Mouse (Mus musculus) right cerebral cortex, postnatal 36 days (tissue): ENCODE results near the gene Zc3h14.

Experiments
- DNase-seq, 2 experiments: peaks; one replicate each; pipeline ENCODE4 v3.0.0; 2022; ENCODE audit warnings: low spot score in 2 of 2, mixed read lengths in 1 of 2

Zc3h14 gene

GRCm38 (mm10) chr12:98737801-98738350 is 8.9 kb upstream of the Zc3h14 start:
- DNase-seq: no peak

DNA sequence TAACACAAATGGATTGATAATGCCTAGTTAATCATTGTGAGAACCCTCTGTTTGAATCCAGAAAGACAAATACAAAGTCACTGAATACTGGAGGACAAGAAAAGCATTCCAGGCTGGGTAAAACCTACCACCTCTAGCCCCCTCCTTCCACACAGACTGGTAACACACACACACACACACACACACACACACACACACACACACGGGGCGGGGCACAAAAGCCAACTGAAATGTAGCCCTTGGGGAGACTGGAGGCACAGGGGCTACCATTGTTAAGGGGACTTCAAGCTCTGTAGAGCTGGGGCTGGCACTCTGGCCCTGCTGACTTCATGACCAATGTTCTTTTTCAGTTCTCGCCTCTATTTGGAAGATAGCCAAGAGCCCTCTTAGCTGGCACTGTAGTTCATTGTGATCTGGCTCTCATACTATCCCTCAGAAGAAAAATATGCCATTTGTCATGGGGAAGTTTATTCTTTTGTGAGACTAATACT is 5.7 kb upstream of the Zc3h14 start:
- DNase-seq: no peak

- DNase-seq: no peak
Observed at GRCm38 (mm10) chr12:98745626-98746025, 1.1 kb upstream of the Zc3h14 start.

DNA sequence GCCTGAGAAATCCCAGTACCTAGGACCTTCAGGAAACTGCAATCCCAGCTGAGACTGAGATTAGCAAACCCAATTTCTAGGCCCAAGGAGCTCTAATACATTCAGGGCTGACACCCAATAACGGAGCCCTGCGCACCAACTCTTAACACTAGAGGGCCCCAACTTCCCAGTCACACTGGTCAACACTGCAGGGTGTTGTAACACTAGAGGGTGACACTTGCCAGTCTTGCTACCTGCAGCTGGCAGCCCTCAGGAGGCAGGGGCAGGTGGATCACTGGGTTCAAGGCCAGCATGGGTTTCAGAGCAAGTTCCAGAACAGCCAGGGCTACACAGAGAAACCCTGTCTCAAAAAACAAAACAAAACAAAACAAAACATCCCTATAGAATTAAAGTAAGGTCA is 633 bp upstream of the Zc3h14 start:
- DNase-seq: no peak

- no peak for DNase-seq
Observed at GRCm38 (mm10) chr12:98747380-98747753, 603 bp downstream of the Zc3h14 start.

- DNase-seq: no peak
Observed at GRCm38 (mm10) chr12:98757636-98758035, 10.9 kb downstream of the Zc3h14 start.

DNA sequence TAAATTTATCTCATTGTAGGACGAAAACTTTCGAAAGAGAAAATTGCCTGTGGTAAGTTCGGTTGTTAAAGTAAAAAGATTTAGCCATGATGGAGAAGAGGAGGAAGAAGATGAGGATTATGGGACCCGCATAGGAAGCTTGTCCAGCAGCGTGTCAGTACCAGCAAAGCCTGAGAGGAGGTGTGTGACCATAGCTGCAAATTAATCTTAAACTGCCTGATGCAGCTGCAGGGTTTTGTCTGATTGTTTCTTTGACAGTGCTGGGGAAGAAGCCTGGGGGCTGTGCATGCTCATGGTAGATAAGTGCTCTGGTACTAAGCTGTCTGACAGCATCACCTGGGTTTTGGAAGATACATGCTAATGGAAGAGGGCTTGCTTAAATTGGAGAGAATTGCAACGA is 12.9 kb downstream of the Zc3h14 start:
- no peak for DNase-seq

DNA sequence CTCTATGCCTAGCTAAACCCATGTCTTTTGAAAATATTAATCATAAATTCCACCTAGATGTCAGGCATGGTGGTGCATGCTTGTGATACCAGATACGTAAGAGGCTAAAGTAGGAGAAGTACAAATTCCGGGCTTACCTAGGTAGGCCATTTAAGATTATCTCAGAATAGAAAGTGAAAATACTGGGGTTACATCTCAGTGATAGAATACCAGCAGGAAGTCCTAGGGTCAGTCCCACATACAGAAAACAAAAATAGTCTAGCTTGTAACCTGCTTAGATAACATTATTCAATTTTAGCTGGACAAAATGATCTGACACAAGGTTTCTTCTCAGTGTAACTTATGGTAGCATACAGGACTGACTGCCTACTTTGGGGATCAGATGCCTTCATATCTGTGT is 19.5 kb downstream of the Zc3h14 start:
- no peak for DNase-seq

DNA sequence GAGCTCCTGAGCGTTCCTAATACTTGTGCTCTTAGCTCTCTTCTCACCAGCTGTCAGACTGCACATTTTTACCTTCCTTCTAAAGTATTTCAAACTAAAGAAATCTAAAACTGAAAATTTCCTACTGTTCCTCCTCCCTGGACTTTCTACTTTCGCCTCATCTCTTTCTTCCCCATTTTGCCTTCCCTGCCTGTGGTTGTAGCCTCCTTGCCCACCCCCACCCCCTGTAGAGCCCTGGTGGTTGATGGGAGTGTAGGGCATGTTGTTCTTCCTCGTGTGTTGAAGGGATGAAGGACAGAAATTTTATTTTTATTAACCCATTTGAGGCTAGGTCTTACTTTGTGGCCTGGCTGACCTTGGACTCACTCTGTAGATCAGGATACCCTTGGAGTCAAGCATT is 30.7 kb downstream of the Zc3h14 start:
- no peak for DNase-seq

DNA sequence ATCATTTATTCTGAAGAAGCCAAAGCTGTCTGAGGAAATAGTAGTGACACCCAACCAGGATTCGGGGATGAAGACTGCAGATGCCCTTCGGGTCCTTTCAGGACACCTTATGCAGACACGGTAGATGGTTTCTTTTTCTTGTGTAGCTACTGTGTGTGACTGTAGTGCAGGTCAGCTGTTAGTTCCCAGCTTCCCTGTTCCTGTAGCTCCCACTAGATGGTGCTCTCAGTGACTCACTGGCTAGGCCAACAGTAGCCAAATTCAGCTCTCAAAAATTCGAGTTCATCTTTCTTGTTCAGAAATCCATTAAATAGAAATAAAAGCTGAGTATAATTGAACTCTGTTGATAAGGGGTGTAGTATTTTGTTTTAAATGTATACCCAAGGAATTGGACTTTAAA is 32.4 kb downstream of the Zc3h14 start:
- no peak for DNase-seq

GRCm38 (mm10) chr12:98784251-98784650 is 37.5 kb downstream of the Zc3h14 start:
- DNase-seq: no peak

- DNase-seq: no peak
Observed at GRCm38 (mm10) chr12:98795731-98796318, 49.1 kb downstream of the Zc3h14 start.

DNA sequence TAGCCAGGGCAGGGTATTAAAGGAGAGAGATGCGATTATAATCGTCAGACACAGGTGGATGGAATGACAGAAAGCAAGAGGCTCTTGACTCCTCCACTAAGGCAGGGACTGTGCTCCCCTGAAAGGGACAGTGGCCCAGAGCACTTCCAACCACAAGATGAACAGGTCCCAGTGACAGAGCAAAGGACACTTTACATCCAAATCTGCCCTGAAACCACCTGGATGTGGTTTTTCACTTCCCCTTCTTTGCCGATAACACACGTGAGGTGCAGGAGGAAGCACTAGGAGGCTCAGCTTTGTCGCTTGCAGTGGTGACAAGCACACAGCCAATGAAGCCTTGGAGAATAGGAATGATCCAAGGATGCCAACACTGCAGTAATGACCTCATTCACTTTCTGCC is 53.6 kb downstream of the Zc3h14 start:
- DNase-seq: no peak

DNA sequence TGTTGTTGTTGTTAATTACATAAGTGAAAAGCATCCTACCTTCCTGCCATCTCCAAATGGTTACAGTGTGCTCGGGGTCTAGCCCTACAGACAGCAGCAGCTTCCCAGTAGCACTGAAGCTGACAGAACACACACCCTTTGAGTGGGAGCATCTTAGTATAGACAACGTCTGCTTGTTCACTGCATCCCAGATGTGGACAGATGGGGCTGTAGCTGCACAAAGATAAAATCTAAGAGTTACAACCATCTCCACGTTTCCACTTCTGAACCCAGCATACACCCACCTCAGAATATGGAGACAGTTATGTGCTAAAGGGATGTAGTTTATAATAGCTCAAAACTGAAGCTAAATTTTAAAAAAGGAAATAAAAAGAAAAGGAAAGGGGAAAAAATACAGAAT is 55.5 kb downstream of the Zc3h14 start:
- no peak for DNase-seq

DNA sequence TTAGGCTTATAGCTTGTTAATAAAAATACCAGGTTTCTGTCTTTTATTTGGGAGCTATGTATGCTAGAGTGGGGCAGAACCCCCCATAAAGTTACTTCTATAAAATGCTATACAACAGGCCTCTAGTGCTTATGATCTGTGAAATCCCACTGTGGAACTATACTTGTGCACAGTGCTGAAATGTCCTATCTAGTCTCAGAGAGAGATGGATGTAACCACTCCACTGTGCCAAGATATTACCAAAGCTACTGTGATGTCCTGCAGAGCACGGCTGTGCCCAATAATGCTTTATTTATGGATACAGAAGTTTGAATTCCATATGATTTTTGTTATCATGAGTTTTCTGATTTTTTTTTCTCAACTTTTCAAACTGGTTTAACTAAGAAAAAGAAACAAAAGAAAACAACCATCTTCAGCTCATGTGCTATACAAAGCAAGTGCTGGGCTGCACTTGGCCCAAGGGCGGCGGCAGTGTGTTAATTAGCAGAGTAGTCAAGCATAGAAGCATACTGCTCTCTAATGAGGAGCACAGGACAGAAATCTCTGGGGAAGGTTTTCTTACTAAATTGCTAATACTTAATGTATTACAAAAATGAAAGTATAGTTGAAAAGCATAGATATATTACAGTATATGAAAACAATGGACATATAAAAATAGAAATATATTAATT is 57.4 kb downstream of the Zc3h14 start:
- no peak for DNase-seq

DNA sequence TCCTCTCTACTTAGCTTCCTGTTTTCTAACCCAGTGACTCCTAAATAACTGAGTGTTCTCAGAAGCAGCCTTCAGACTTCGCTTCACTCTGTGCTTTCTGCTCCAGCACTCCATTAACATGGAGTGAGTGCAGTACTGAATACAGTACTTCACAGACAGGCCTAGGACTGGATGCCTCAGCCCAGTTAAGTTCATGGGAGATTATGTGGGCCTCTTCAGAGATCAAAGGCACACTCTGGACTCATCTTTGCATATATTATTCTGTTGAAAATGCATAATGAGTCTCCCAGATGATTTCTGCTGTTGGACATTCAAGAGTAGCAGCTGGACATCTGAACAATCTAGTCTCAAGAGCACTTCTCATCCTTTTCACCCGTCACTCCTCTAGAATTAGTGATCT is 74.0 kb downstream of the Zc3h14 start:
- DNase-seq: no peak

GRCm38 (mm10) chr12:98831122-98831521 is 84.4 kb downstream of the Zc3h14 start:
- DNase-seq: no peak

GRCm38 (mm10) chr12:98832929-98833598 is 86.3 kb downstream of the Zc3h14 start:
- no peak for DNase-seq

- DNase-seq: no peak
Observed at GRCm38 (mm10) chr12:98833901-98834300, 87.1 kb downstream of the Zc3h14 start.

DNA sequence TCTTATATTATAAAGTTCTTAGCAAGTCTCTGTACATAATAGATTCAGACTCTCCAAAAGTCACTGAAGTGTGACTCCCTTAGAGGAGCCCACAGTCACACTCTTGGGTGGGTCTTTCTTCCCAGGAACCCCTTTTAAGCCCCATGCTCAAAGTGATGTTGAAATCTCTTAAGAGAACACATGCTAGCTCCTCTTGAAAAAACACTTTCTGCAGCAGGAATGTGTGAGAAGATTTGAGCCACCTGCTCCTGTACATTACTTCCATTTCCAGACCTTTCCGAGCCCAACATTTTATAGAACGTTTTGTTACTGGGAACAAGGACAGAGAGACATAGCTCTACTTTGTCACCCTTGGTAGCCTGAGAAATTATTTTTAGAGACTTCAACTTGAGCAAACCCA is 88.1 kb downstream of the Zc3h14 start:
- DNase-seq: no peak

GRCm38 (mm10) chr12:98835466-98835865 is 88.7 kb downstream of the Zc3h14 start:
- no peak for DNase-seq
